Mouse (Mus musculus): ENCODE results near the gene Grik4.

Grik4 gene

GRCm38 (mm10) chr9:42776804-42777203, 167.5 kb downstream of the Grik4 start:
- in situ Hi-C loops (cut with MboI; ENCODE audit: unreplicated experiment in 2 of 2) = no loop called here

DNA sequence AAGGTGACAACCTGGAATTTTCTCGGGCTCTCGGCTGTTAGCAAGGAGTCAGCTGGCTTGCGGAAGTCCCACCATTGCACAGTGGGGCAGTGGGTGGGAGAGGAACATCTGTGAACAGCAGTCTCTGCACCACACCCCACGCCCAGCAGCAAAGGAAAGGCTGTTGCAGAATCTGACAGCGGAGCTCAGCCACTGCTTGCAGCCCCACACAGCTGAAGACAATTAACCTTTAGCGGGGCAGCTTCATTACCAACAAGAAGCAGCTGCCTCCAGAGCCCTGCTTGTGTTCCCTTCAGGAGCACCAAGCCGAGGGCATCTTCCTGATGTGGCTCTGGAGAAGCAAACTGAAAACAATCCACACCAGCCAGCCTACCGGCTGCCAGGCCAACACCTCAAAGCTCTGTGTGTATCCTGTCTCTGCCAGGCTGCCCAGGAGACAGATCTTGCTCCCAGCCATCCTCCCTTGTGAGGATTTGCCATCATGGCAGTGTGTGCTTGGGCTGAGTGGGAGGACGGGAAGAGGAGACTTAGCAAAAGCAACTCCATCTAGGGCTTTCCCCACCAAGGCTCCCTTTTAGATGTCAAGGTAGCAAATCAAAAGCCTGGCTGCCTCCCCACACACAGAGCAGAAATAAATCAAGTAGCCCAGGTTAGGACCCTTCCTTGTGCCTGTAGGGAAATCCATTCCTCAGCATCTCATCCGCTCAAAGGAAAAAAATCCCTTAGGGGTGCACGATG, 179.3 kb downstream of the Grik4 start:
- in situ Hi-C loops (cut with MboI; ENCODE audit: unreplicated experiment in 2 of 2) = no loop called here

DNA sequence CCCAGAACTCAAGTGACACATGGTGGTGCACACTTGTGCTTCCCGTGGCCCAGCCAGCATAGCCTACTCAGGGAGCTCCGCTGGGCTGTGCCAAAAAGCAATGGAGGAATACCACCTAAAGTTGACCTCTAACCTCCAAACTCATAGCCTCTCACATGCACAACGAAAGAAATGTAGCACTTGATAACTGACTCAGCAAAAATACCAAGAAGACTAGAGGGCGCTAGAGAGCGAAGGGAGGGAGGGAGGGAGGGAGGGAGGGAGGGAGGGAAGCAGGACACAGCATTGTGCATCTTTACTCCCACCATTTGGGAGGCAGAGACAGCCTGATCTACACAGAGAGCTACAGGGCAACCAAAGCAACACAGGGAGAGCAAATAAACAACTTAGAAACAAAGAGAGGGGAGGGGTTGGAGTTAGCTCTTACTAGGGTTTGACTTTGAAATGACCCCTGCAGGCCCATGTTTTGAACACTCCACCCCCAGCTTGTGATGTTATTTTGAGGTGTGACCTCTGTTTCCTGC, 185.5 kb downstream of the Grik4 start:
- in situ Hi-C loops (cut with MboI; ENCODE audit: unreplicated experiment in 2 of 2) = no loop called here

DNA sequence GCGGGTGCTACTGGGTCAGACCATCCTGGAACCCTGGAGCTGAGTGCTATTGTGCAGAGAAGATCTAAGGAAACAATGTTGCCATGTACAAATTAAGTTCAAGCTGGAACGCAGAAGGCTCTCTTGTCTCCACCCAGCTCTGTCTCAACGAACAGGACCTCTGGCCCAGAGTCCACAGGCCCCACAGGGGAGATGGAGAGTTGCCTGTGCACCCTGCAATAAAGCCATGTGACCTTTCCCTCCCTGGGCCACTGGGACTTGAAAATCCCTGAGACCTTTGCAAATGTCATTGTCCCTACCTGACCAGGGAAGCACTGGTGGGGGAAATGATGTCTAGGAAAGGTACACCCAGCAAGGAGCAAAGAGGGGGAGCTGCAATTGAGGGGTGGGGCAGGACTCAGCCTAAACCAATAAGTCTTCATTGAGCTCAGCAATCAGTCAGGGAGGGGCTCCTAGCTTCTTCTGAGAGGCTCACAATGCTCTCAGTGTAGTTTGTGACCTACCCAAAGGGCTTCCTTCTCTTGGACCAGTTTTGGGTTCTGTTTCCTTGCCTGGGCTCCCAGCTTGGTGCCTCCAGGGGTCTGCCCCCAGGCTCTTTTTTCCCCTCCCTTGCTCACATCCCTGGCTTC, 187.2 kb downstream of the Grik4 start:
- in situ Hi-C loops (cut with MboI; ENCODE audit: unreplicated experiment in 2 of 2) = no loop called here

GRCm38 (mm10) chr9:42754699-42755098, 189.6 kb downstream of the Grik4 start:
- in situ Hi-C loops (cut with MboI; ENCODE audit: unreplicated experiment in 2 of 2) = no loop called here

DNA sequence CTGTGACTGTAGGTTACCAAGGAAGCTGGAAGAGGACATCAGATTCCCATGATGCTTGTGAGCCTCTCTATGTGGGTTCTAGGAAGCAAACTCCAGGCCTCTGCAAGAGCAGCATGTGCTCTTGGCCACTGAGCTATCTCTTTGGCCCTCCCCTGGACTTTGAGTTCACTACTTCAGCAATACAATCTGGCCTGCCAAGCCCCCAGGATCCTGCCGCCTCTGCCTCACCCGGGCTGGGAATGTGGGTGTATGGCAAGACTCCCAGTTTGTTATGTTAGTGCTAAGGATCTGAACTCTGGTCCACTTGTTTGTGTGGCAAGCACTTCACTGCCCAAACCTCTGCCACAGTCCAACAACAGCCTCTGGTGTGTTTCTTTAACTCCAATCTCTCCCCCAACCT, 193.1 kb downstream of the Grik4 start:
- in situ Hi-C loops (cut with MboI; ENCODE audit: unreplicated experiment in 2 of 2) = no loop called here

DNA sequence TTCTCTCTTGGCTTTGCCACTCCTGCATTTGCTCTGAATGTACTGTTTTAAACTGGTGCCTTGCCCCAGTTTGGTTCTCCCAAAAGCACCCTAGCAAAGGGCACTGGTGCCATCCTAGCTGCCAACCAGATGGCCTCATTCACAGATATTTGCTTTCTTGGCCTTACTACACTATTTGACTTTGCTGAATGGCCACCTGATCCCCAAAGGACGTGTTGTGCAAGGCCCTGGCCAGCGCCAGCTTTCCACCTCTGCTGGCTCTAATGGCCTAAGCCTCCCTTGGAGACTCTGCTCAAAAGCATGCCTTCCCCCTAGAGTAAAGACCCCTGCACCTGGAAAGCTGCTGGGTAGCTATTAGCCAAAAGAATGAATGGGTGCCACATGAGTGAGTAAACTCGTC, 194.1 kb downstream of the Grik4 start:
- in situ Hi-C loops (cut with MboI; ENCODE audit: unreplicated experiment in 2 of 2) = no loop called here

- in situ Hi-C loops (cut with MboI; ENCODE audit: unreplicated experiment in 2 of 2) = no loop called here
Observed at GRCm38 (mm10) chr9:42745982-42746381, 198.3 kb downstream of the Grik4 start.

DNA sequence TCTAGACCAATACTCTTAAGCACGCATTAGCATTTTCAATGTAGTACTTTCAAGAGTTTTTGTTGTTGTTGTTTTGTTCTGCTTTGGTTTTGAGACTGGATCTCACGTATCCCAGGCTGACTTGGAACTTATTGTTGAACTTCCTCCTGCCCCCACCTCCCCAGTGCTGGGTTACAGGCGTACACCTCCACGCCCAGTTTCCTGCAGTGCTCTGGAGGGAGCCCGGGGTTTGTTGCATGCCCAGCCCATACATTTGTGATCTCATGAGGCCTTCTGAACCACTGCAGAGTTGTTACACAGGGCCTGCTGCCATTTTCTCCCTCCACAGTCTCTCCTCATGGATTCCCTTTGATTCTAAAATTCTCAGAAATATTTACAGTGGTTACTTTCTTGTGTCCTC, 201.9 kb downstream of the Grik4 start:
- in situ Hi-C loops (cut with MboI; ENCODE audit: unreplicated experiment in 2 of 2) = no loop called here

GRCm38 (mm10) chr9:42736697-42737335, 207.5 kb downstream of the Grik4 start:
- in situ Hi-C loops (cut with MboI; ENCODE audit: unreplicated experiment in 2 of 2) = no loop called here

DNA sequence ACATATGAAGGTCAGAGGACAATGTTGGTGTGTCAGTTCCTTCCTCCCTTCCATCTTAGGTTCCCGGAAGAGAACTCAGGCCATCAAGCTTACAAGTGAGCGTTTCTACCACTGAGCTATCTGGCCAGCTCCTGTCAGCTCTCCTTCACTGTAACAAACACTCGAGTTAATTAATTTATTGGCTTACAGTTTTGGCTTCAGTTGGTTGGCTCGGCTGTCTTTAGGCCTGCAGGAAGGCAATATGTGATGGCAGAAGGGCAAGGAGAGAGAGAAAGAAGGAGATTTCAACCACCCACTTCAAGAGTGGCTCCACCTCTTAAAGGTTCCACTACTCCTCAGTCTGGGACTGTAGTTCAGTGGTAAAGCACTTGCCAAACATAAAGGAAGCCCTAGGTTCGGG, 209.2 kb downstream of the Grik4 start:
- in situ Hi-C loops (cut with MboI; ENCODE audit: unreplicated experiment in 2 of 2) = no loop called here

DNA sequence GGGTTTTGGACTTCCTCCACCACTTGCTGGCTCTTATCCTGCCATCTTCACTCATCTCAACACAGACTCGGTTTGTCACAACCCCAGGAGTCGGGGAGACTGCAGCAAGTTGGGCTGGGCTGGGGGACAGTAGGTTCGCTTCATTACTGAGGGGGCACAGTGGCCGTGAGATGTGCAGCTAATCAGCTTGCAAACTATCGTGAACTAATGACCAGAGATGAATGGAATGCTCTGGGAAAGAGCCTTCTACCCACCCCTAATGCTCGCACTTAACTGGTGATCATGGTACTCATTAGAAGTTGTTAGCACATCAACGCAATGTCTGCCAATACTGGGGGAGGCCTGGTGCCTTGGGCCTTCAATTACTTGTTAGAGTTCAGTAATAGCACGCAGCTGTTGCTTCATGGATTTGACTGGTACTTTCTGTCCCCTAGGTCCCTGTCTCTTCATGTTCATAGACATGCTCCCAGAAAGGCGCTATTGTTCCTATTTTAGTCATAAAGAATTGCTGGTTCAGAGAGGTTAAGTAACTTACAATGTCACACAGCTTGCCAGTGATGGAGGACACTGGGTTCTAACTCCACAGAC, 211.5 kb downstream of the Grik4 start:
- in situ Hi-C loops (cut with MboI; ENCODE audit: unreplicated experiment in 2 of 2) = no loop called here

- in situ Hi-C loops (cut with MboI; ENCODE audit: unreplicated experiment in 2 of 2) = no loop called here
Observed at GRCm38 (mm10) chr9:42728472-42728871, 215.8 kb downstream of the Grik4 start.

- in situ Hi-C loops (cut with MboI; ENCODE audit: unreplicated experiment in 2 of 2) = no loop called here
Observed at GRCm38 (mm10) chr9:42727661-42728060, 216.6 kb downstream of the Grik4 start.

GRCm38 (mm10) chr9:42727186-42727585, 217.1 kb downstream of the Grik4 start:
- in situ Hi-C loops (cut with MboI; ENCODE audit: unreplicated experiment in 2 of 2) = no loop called here

- in situ Hi-C loops (cut with MboI; ENCODE audit: unreplicated experiment in 2 of 2) = no loop called here
Observed at GRCm38 (mm10) chr9:42724099-42724498, 220.2 kb downstream of the Grik4 start.

- in situ Hi-C loops (cut with MboI; ENCODE audit: unreplicated experiment in 2 of 2) = no loop called here
Observed at GRCm38 (mm10) chr9:42722501-42722900, 221.8 kb downstream of the Grik4 start.

DNA sequence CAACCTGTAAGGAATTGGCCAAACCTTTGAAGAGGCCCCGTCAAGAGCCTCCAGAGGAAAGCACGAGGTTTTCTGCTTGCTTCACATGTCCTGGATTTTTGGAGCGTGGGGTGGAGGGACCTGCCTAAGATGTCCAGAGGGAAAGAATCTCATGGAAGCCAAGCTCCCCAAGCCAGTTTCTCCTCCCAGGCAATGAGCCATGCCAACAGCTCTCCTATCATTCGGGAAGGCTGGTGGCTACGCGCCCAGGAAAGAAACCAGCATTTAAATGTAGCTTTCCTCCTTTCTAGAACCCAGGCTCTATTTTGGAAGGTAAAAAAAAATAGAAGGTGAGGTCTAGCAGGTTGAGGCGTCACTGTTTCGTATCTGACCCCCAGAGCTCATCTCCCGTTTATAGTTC, 222.6 kb downstream of the Grik4 start:
- in situ Hi-C loops (cut with MboI; ENCODE audit: unreplicated experiment in 2 of 2) = no loop called here

DNA sequence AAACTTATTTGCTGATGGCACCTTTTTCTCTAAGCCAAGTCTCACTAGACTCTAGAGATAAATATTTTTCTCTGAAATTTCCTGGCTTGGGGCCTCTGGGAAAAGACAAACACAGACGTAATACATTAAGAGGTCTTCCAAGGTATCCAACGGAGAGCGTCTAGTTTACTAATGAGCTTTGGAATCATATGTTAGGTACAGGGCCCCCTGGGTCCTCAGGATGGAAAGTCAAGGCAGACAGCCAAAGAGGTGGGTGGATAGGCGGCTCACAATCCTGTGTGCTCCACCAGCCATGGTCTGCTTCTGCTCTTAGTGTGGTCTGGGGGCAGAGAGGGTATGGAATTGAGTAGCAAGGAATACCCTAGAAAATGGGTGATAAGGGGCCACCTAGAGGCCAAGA, 223.1 kb downstream of the Grik4 start:
- in situ Hi-C loops (cut with MboI; ENCODE audit: unreplicated experiment in 2 of 2) = no loop called here

GRCm38 (mm10) chr9:42713912-42714311, 230.4 kb downstream of the Grik4 start:
- in situ Hi-C loops (cut with MboI; ENCODE audit: unreplicated experiment in 2 of 2) = no loop called here

- in situ Hi-C loops (cut with MboI; ENCODE audit: unreplicated experiment in 2 of 2) = no loop called here
Observed at GRCm38 (mm10) chr9:42705848-42706247, 238.4 kb downstream of the Grik4 start.
